Mouse (Mus musculus) G1E (cell line): ENCODE measurements around the gene Clmp.

Source experiments
- CTCF ChIP-seq: IDR thresholded peaks from 2 replicates; pipeline ENCODE4 v1.5.1; 2012; ENCODE audit warnings: low read depth, low read length, inconsistent platforms, mixed read lengths
- GATA1 ChIP-seq: IDR thresholded peaks from 2 replicates; pipeline ENCODE4 v1.6.1; 2012; ENCODE audit warnings: borderline replicate concordance, low read length, inconsistent platforms, mixed read lengths
- GATA2 ChIP-seq: IDR thresholded peaks from 2 replicates; pipeline ENCODE4 v1.6.1; 2012; ENCODE audit warnings: low read depth, low read length, inconsistent platforms, borderline replicate concordance
- POLR2AphosphoS5 ChIP-seq: IDR thresholded peaks from 2 replicates; pipeline ENCODE4 v1.6.1; 2012; ENCODE audit warnings: low read depth, low read length, inconsistent platforms; ENCODE audit not compliant: insufficient replicate concordance
- TAL1 ChIP-seq: conservative IDR thresholded peaks from 2 replicates; pipeline ENCODE4 v1.6.1; 2012; ENCODE audit warnings: low read depth, low read length, inconsistent platforms, mixed read lengths

DNA sequence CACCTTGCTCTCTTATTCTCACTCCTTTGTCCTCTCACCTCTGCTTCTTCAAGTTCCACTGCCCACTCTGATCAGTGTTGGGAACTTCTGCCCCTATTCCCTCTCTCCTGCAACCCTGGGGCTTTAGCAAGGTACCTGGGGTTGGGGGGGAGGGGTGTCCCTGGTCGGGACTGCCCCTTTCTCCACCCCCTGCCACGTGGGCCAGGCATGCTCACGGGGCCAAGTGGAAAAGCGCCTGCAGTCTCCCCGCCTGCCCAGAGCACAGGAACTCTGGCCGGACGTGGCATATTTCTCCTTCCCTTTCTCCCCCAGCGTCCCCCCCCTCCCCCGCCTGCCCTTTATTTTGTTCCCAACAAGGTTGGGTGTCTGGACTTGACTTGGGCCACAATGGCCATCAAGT, 33.0 kb upstream of the Clmp start:
- no peak for TF ChIP-seq CTCF
- TF ChIP-seq GATA1, result no peak
- TF ChIP-seq POLR2AphosphoS5, result no peak
- no peak for TF ChIP-seq TAL1
- TF ChIP-seq GATA2, result no peak
